ENCODE assay signal across 8 mouse cellular contexts in the genomic region with DNA sequence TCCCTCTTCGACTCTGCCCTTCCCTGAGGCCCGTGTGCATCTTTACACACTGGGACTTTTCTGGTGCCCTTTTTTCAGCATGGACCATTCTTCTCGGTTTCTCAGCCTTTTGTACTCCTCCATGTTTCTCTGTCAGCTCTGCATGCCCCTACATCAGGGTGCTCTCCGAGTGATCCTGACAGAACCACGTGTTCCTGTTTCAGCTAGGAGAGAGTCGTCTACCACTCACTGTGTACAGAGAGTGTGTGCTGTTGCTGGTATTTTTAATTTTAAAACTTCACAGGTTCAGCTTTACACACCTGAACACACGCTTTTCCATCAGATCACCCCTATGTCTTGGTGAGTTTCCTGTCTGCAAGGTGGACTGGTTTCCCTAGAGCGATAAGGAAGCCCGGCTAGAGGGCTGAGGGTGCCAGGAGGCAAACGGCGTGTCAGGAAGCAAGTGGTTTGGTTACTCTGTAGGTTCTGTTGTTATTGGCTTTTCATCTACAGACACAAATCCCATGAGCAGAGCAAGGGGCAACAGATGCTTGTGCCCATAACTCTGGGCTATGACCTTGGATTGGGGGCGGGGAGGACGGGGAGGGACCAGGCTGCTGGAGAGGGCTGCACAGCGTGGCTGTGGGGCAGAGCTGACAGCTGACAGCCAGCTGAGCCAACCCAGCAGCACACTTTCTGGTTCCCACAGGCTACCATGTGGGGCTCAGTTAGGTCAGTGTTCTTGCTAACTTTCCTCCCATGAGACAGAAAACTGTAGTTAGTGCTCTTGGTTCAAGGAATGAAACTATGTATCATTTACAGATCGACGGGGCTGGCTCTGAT. TPM values are rescaled to one million over a fixed set of nuclear protein-coding genes. Genes with fewer than 3 reads are reported as not detected.
DNase-seq lines count a peak whose midpoint lies in the region; ATAC-seq and TF ChIP-seq lines count a peak whose summit lies in the region.
"Had no signal": no experiment of that assay in that cellular context is flagged by ENCODE, and none has a peak within 500 bp of the region (broad histone marks: within the 10 kb centered on the region; RNA-seq: fewer than 3 reads in every experiment).

No protein-coding gene starts in this region.

- peaks cover 8% of the 10 kb centered on the region for H3K9me3 ChIP-seq in megakaryocyte, embryonic 14.5 days
- no peaks in the 10 kb centered on the region for H3K9me3 ChIP-seq in hindbrain, postnatal 0 days (ENCODE audit: low read length)

- peaks cover 5% of the 10 kb centered on the region for H3K36me3 ChIP-seq in megakaryocyte, embryonic 14.5 days (replicated peaks; ENCODE audit: low read length)
- H3K36me3 ChIP-seq in hindbrain, postnatal 0 days (ENCODE audit: insufficient read depth, low read length) = no peaks in the 10 kb centered on the region

- TF ChIP-seq CTCF in hindbrain, postnatal 0 days (IDR thresholded peaks at IDR 0.05; ENCODE audit: low read depth) = no peak

- DNase-seq in gastrocnemius, postnatal 25 days = peak; percentile 18
- DNase-seq in hindbrain, postnatal 0 days (ENCODE audit: low spot score) = peak; percentile 44
- peak; percentile 61 for DNase-seq in retina, embryonic 14.5 days (ENCODE audit: low spot score)
- no peak for DNase-seq in yolk sac, embryonic 10.5 days (ENCODE audit: low spot score)
- no peak for DNase-seq in left cerebral cortex, postnatal 25 days (ENCODE audit: low spot score in 2 of 2)

- H3K4me3 ChIP-seq in megakaryocyte, embryonic 14.5 days (replicated peaks) = peak overlapping the region; percentile 87
- no peak overlapping the region for H3K4me3 ChIP-seq in hindbrain, postnatal 0 days (ENCODE audit: low read length)

- WGBS in hindbrain, postnatal 0 days = 31% methylated on average over 16 of the region's 16 CpGs

- no peak for ATAC-seq in megakaryocyte, adult 5-6 weeks (ENCODE audit: poor library complexity, severe bottlenecking)
- ATAC-seq in hindbrain, postnatal 0 days = peak; percentile 30
- ATAC-seq: activated CD4-positive, CD25-positive, alpha-beta regulatory T cell, adult 4 months had no signal

- H3K9ac ChIP-seq in hindbrain, postnatal 0 days (replicated peaks; ENCODE audit: low read length) = no peak overlapping the region

- H3K27me3 ChIP-seq in megakaryocyte, embryonic 14.5 days (replicated peaks) = no peaks in the 10 kb centered on the region
- H3K27me3 ChIP-seq in hindbrain, postnatal 0 days (ENCODE audit: insufficient read depth, low read length) = no peaks in the 10 kb centered on the region

- no peak overlapping the region for H3K27ac ChIP-seq in hindbrain, postnatal 0 days

- H3K4me1 ChIP-seq in megakaryocyte, embryonic 14.5 days = peaks cover 48% of the 10 kb centered on the region
- H3K4me1 ChIP-seq in hindbrain, postnatal 0 days (ENCODE audit: insufficient read depth, low read length) = peaks cover 8% of the 10 kb centered on the region

- intact Hi-C loops in left cerebral cortex, postnatal 25 days (cut with DNase I) = no loop called here

- H3K4me2 ChIP-seq in hindbrain, postnatal 0 days (ENCODE audit: low read depth, low read length) = 0 out of 2 replicates have a peak overlapping the region, but pooled peaks have one; percentile 21

RNA-seq across cellular contexts. Expression of a gene that starts 3.0 kb away (rescaled TPM):
- polyA plus RNA-seq in megakaryocyte, embryonic 14.5 days (2012; ENCODE audit: insufficient read depth, low replicate concordance) = 1.5 and 3.2 TPM in 2 replicates
- total RNA-seq in megakaryocyte, adult 5-6 weeks (2015) = 74.5 and 74.8 TPM in 2 replicates
- 52.2 and 66.5 TPM in 2 replicates for total RNA-seq in megakaryocyte, adult 5-6 weeks (2017)
- total RNA-seq in gastrocnemius, postnatal 25 days (2021) = 10 to 100 TPM; 75.1 to 87.6 TPM
- 122 and 126 TPM in 2 replicates for total RNA-seq in hindbrain, postnatal 0 days (2014; rRNA removed)
- polyA plus RNA-seq in hindbrain, postnatal 0 days (2015; fragmentation: Nextera tagmentation; extraction: Ambion mirVana) = 47.7 and 48.9 TPM in 2 replicates
- total RNA-seq in left cerebral cortex, postnatal 25 days (2021) = 100 to 1,000 TPM; 166 to 187 TPM

Comparison
In these comparisons a context has a peak if more than half of its experiments do, and no peak if none do; other contexts are left out.
1. DNase-seq: peak in gastrocnemius, postnatal 25 days (single experiment), hindbrain, postnatal 0 days (single experiment) and retina, embryonic 14.5 days (single experiment); none in yolk sac, embryonic 10.5 days (single experiment) and left cerebral cortex, postnatal 25 days (0 of 2).